Mouse (Mus musculus) urinary bladder, adult 18-20 months (tissue): Measurements from ENCODE around the gene Tango2.

Experiments used
- DNase-seq, 2 experiments: peaks; one replicate each; pipeline ENCODE4 v3.0.0; 2022; ENCODE audit warnings: low spot score in 2 of 2, mixed read lengths in 2 of 2

Gene Tango2

GRCm38 (mm10) chr16:18253866-18254265, 94.0 kb downstream of the Tango2 start:
- DNase-seq: no peak

DNA sequence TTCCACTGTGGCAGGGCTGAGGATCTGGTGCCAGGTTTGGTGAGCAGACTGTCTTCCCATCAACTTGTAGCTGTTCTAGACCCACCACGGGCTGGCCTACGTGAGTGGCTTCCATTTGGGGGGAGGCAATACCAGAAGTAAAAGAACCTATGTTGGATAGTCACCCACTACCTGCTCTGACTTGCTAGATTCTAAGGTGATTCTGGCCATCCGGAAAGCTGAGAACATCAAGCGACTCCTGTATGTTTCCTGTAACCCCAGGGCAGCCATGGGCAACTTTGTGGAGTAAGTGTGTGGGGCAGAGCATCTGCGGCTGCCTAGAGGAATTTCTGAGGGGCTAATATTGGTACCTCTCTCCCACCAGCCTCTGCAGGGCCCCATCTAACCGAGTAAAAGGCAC, 95.2 kb downstream of the Tango2 start:
- no peak for DNase-seq

- DNase-seq: no peak
Measured at GRCm38 (mm10) chr16:18250828-18251790, 96.8 kb downstream of the Tango2 start.
